In genomic region chr17:24469910-24470602, GRCm38 (mm10) we compare ENCODE assay signal across 8 mouse cellular contexts. TPM values are rescaled to one million over a fixed set of nuclear protein-coding genes. Genes with fewer than 3 reads are reported as not detected.
DNase-seq lines count a peak whose midpoint lies in the region; ATAC-seq lines count a peak whose summit lies in the region.

TSS of gene E4f1 (minus strand) at chr17:24470313.
TSS of gene Pgp (plus strand) at chr17:24470392.

- H3K4me2 ChIP-seq in hindbrain, embryonic 12.5 days (replicated peaks), result peak within 1 kb of the TSS; percentile 93

- peak; percentile 98 for ATAC-seq in hindbrain, embryonic 12.5 days (ENCODE audit: low FRiP score)

- H3K9me3 ChIP-seq in hindbrain, embryonic 12.5 days (replicated peaks), result no peaks in the 10 kb centered on the region

- peaks cover 35% of the 10 kb centered on the region for H3K4me1 ChIP-seq in hindbrain, embryonic 12.5 days

- H3K4me3 ChIP-seq in hindbrain, embryonic 12.5 days, result peak within 1 kb of the TSS; percentile 90

- no peaks in the 10 kb centered on the region for H3K27me3 ChIP-seq in hindbrain, embryonic 12.5 days

- peaks cover 19% of the 10 kb centered on the region for H3K36me3 ChIP-seq in hindbrain, embryonic 12.5 days

- H3K9ac ChIP-seq in hindbrain, embryonic 12.5 days, result peak within 1 kb of the TSS; percentile 91

- DNase-seq in NIH3T3 (ENCODE audit: low read depth), result peak; percentile 100
- DNase-seq in cerebellum, postnatal 10 days, result peak; percentile 100
- peak; percentile 98 to 99 for DNase-seq in frontal cortex, postnatal 10 days (ENCODE audit: low spot score in 2 of 2)
- DNase-seq in layer of hippocampus, postnatal 14 days (ENCODE audit: low spot score in 2 of 2), result peak; percentile 99 to 100
- peak; percentile 99 for DNase-seq in lung, postnatal 14 days
- peak; percentile 94 for DNase-seq in retina, adult 2 months (ENCODE audit: low read depth, low spot score)
- DNase-seq in thymus, postnatal 36 days, result peak; percentile 96 to 98

- under 1% methylated on average over 58 of the region's 75 CpGs for WGBS in hindbrain, embryonic 12.5 days

- peak within 1 kb of the TSS; percentile 88 for H3K27ac ChIP-seq in hindbrain, embryonic 12.5 days

RNA-seq across cellular contexts. Expression of gene E4f1, which starts in this region (rescaled TPM):
- 35.3 and 39.4 TPM in 2 replicates for polyA plus RNA-seq in hindbrain, embryonic 12.5 days (2016; fragmentation: Nextera tagmentation; extraction: Ambion mirVana)
- 10 to 100 TPM; 27.8 to 32.3 TPM for total RNA-seq in layer of hippocampus, postnatal 14 days (2021)

RNA-seq across cellular contexts. Expression of gene Pgp, which starts in this region (rescaled TPM):
- polyA plus RNA-seq in hindbrain, embryonic 12.5 days (2016; fragmentation: Nextera tagmentation; extraction: Ambion mirVana), result 52.5 and 57.3 TPM in 2 replicates
- total RNA-seq in layer of hippocampus, postnatal 14 days (2021), result 10 to 100 TPM; 71.8 to 73.5 TPM

Comparison
In these comparisons a context has a peak if more than half of its experiments do, and no peak if none do; other contexts are left out.
1. Peak in every context shown above with its lines: DNase-seq, ATAC-seq, H3K4me3 ChIP-seq and H3K27ac ChIP-seq.